Mouse (Mus musculus) ovary, adult 10 weeks (tissue): Measurements from ENCODE around the gene Cox7c. TPM values are rescaled to one million over a fixed set of nuclear protein-coding genes. Genes with fewer than 3 reads are reported as not detected.

Experiments used
- polyA plus RNA-seq: library from polyadenylated mRNA; stranded (reverse); fragments of 350-450 nt; fragmentation: Illumina TruSeq; extraction: RNeasy Lipid Tissue Mini Kit (QIAGEN cat#74804); gene quantifications from one replicate; pipeline ENCODE4 v1.2.3, GENCODE M21; 2014

The Cox7c gene
- 263 TPM for polyA plus RNA-seq

DNA sequence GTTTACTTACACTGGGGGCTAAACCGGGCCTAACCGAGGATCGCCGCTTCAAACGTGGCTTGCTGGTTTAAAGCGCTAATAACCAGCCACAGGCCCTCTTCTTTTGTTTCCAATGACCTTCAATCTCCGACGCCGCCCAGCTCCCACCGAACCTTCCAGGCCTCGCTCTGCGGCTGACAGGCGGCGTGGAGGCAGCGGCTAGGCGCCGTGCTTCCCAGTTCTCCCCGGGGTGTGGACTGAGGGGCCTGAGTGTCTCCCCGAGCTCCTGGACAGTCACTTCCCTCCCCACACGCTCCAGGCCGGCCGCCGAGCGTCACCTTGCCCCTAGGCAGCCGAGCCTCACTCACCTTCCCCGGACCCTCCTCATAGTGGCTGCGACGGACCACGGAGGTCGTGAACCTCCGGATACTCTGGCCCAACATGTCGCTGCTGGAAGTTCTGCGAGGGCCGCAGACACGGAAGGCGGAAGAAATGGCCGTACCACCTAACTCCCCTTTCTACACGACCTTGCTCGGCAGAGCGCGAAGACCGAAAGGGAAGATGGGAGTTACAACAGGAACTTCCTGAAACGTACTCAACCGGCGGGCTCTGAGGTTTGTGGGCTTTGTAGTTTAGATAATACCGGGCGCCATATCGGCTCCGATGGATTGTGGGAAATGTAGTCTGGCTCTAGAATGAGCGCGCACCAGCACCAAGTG lies at the start of gene Cox7c:
Cox7c (minus strand) TSS at position 651 of the 698 bp plus-strand sequence.

